8 mouse cellular contexts compared by ENCODE assay signal in genomic region chr4:43957846-43958461, GRCm38 (mm10). TPM values are rescaled to one million over a fixed set of nuclear protein-coding genes. Genes with fewer than 3 reads are reported as not detected.
DNase-seq lines count a peak whose midpoint lies in the region; ATAC-seq and TF ChIP-seq lines count a peak whose summit lies in the region.

No protein-coding gene starts in this region.

- H3K27me3 ChIP-seq in embryonic facial prominence, embryonic 12.5 days = no peaks in the 10 kb centered on the region
- H3K27me3 ChIP-seq in heart, embryonic 16.5 days (ENCODE audit: control insufficient read depth, insufficient read depth, low read length) = no peaks in the 10 kb centered on the region
- H3K27me3 ChIP-seq in limb, embryonic 12.5 days = no peaks in the 10 kb centered on the region
- 0 out of 2 replicates have a peak, but pooled peaks cover 5% of the 10 kb centered on the region for H3K27me3 ChIP-seq in midbrain, embryonic 15.5 days (replicated peaks)
- no peaks in the 10 kb centered on the region for H3K27me3 ChIP-seq in thymus, adult 2 months (ENCODE audit: control insufficient read depth, insufficient read depth, low read length)

- peak overlapping the region; percentile 95 for H3K27ac ChIP-seq in embryonic facial prominence, embryonic 12.5 days
- H3K27ac ChIP-seq in heart, embryonic 16.5 days (ENCODE audit: low read length) = peak overlapping the region; percentile 50
- H3K27ac ChIP-seq in limb, embryonic 12.5 days = peak overlapping the region; percentile 95
- peak overlapping the region; percentile 69 for H3K27ac ChIP-seq in midbrain, embryonic 15.5 days
- peak overlapping the region; percentile 16; the same call in 1 of the 2 replicates for H3K27ac ChIP-seq in thymus, adult 2 months (ENCODE audit: control insufficient read depth, insufficient read depth, low read length)

- no peaks in the 10 kb centered on the region for H3K9me3 ChIP-seq in embryonic facial prominence, embryonic 12.5 days
- no peaks in the 10 kb centered on the region for H3K9me3 ChIP-seq in heart, embryonic 16.5 days (replicated peaks; ENCODE audit: control insufficient read depth, low read length)
- no peaks in the 10 kb centered on the region for H3K9me3 ChIP-seq in limb, embryonic 12.5 days
- H3K9me3 ChIP-seq in midbrain, embryonic 15.5 days = no peaks in the 10 kb centered on the region

- no peak for TF ChIP-seq CTCF in thymus, adult 2 months (IDR thresholded peaks at IDR 0.05; ENCODE audit: borderline replicate concordance, control insufficient read depth, extremely low read depth, insufficient read depth, low read length, poor library complexity)

- no peaks in the 10 kb centered on the region for H3K36me3 ChIP-seq in embryonic facial prominence, embryonic 12.5 days
- no peaks in the 10 kb centered on the region for H3K36me3 ChIP-seq in heart, embryonic 16.5 days (ENCODE audit: control insufficient read depth, insufficient read depth)
- H3K36me3 ChIP-seq in limb, embryonic 12.5 days = no peaks in the 10 kb centered on the region
- H3K36me3 ChIP-seq in midbrain, embryonic 15.5 days (replicated peaks) = no peaks in the 10 kb centered on the region
- no peaks in the 10 kb centered on the region for H3K36me3 ChIP-seq in thymus, adult 2 months (ENCODE audit: control insufficient read depth, insufficient read depth, low read length)

- H3K4me3 ChIP-seq in embryonic facial prominence, embryonic 12.5 days = peak overlapping the region; percentile 72
- H3K4me3 ChIP-seq in heart, embryonic 16.5 days (ENCODE audit: low read length) = peak overlapping the region; percentile 66
- H3K4me3 ChIP-seq in limb, embryonic 12.5 days (replicated peaks) = peak overlapping the region; percentile 70
- peak overlapping the region; percentile 73 for H3K4me3 ChIP-seq in midbrain, embryonic 15.5 days
- H3K4me3 ChIP-seq in thymus, adult 2 months (ENCODE audit: control insufficient read depth, insufficient read depth, low read length) = peak overlapping the region; percentile 57

- peaks cover 11% of the 10 kb centered on the region for H3K4me1 ChIP-seq in embryonic facial prominence, embryonic 12.5 days
- peaks cover 13% of the 10 kb centered on the region for H3K4me1 ChIP-seq in heart, embryonic 16.5 days (ENCODE audit: control insufficient read depth, insufficient read depth, low read length)
- H3K4me1 ChIP-seq in limb, embryonic 12.5 days (replicated peaks) = peaks cover 26% of the 10 kb centered on the region
- H3K4me1 ChIP-seq in midbrain, embryonic 15.5 days = peaks cover 17% of the 10 kb centered on the region
- H3K4me1 ChIP-seq in thymus, adult 2 months (replicated peaks; ENCODE audit: control insufficient read depth, insufficient read depth, low read length) = peaks cover 20% of the 10 kb centered on the region

- peak; percentile 51 for DNase-seq in 416B (ENCODE audit: low read depth)
- peak; percentile 60 for DNase-seq in CD4-positive, CD25-positive, alpha-beta regulatory T cell, adult 2 months (ENCODE audit: low read depth, low spot score)
- peak; percentile 52 for DNase-seq in thymus, adult 2 months
- no peak for DNase-seq in cerebellum, postnatal 36 days

- no peak; the same call in 1 of the 2 replicates for TF ChIP-seq POLR2A in thymus, adult 2 months (IDR thresholded peaks at IDR 0.05; ENCODE audit: control insufficient read depth, extremely low read depth, insufficient read depth, low read length, poor library complexity)

- ATAC-seq in embryonic facial prominence, embryonic 12.5 days (ENCODE audit: insufficient number of reproducible peaks, insufficient read depth, low FRiP score, low TSS enrichment) = peak; percentile 82
- peak; percentile 44 for ATAC-seq in heart, embryonic 16.5 days (replicated peaks; ENCODE audit: extremely low read depth, insufficient read depth, low FRiP score)
- ATAC-seq in limb, embryonic 12.5 days (ENCODE audit: insufficient number of reproducible peaks, insufficient read depth, low FRiP score, low TSS enrichment, low read depth) = peak; percentile 48
- ATAC-seq in midbrain, embryonic 15.5 days (replicated peaks) = peak; percentile 84

- peak overlapping the region; percentile 67 for H3K9ac ChIP-seq in embryonic facial prominence, embryonic 12.5 days
- H3K9ac ChIP-seq in heart, embryonic 16.5 days (ENCODE audit: low read length) = peak overlapping the region; percentile 75
- peak overlapping the region; percentile 70 for H3K9ac ChIP-seq in limb, embryonic 12.5 days (replicated peaks)
- H3K9ac ChIP-seq in midbrain, embryonic 15.5 days = peak overlapping the region; percentile 74

- peak overlapping the region; percentile 90 for H3K4me2 ChIP-seq in embryonic facial prominence, embryonic 12.5 days (replicated peaks)
- H3K4me2 ChIP-seq in heart, embryonic 16.5 days (ENCODE audit: low read depth, low read length) = peak overlapping the region; percentile 95
- peak overlapping the region; percentile 76 for H3K4me2 ChIP-seq in limb, embryonic 12.5 days
- peak overlapping the region; percentile 98 for H3K4me2 ChIP-seq in midbrain, embryonic 15.5 days

- under 1% methylated on average over 26 of the region's 26 CpGs for WGBS in embryonic facial prominence, embryonic 12.5 days
- under 1% methylated on average over 26 of the region's 26 CpGs for WGBS in heart, embryonic 16.5 days
- WGBS in limb, embryonic 12.5 days = under 1% methylated on average over 26 of the region's 26 CpGs
- under 1% methylated on average over 26 of the region's 26 CpGs for WGBS in midbrain, embryonic 15.5 days
- under 1% methylated on average over 26 of the region's 26 CpGs for WGBS in thymus, adult 2 months

RNA-seq across cellular contexts. Expression of gene Glipr2, which starts 0.8 kb away (rescaled TPM):
- polyA plus RNA-seq in embryonic facial prominence, embryonic 12.5 days (2016; fragmentation: Nextera tagmentation; extraction: Ambion mirVana) = 113 and 118 TPM in 2 replicates
- 51.4 and 53.7 TPM in 2 replicates for polyA plus RNA-seq in heart, embryonic 16.5 days (2015; fragmentation: Nextera tagmentation; extraction: Ambion mirVana)
- polyA plus RNA-seq in limb, embryonic 12.5 days (2016; fragmentation: Nextera tagmentation; extraction: Ambion mirVana) = 86.2 and 89.9 TPM in 2 replicates
- polyA plus RNA-seq in midbrain, embryonic 15.5 days (2015; fragmentation: Nextera tagmentation; extraction: Ambion mirVana) = 28.6 and 29.2 TPM in 2 replicates
- polyA plus RNA-seq in thymus, adult 2 months (2012; rRNA removed) = 20.6 and 23.4 TPM in 2 replicates

RNA-seq across cellular contexts. Expression of gene Ccin, which starts 25.3 kb away (rescaled TPM):
- polyA plus RNA-seq in embryonic facial prominence, embryonic 12.5 days (2016; fragmentation: Nextera tagmentation; extraction: Ambion mirVana) = 0.11 TPM in 1 of 2 replicates, not detected in the other
- not detected in 2 replicates for polyA plus RNA-seq in heart, embryonic 16.5 days (2015; fragmentation: Nextera tagmentation; extraction: Ambion mirVana)
- not detected in 2 replicates for polyA plus RNA-seq in limb, embryonic 12.5 days (2016; fragmentation: Nextera tagmentation; extraction: Ambion mirVana)
- polyA plus RNA-seq in midbrain, embryonic 15.5 days (2015; fragmentation: Nextera tagmentation; extraction: Ambion mirVana) = not detected in 2 replicates
- polyA plus RNA-seq in thymus, adult 2 months (2012; rRNA removed) = 0.11 and 0.32 TPM in 2 replicates

RNA-seq across cellular contexts. Expression of gene Clta, which starts 46.3 kb away (rescaled TPM):
- 254 and 261 TPM in 2 replicates for polyA plus RNA-seq in embryonic facial prominence, embryonic 12.5 days (2016; fragmentation: Nextera tagmentation; extraction: Ambion mirVana)
- 134 and 150 TPM in 2 replicates for polyA plus RNA-seq in heart, embryonic 16.5 days (2015; fragmentation: Nextera tagmentation; extraction: Ambion mirVana)
- polyA plus RNA-seq in limb, embryonic 12.5 days (2016; fragmentation: Nextera tagmentation; extraction: Ambion mirVana) = 241 and 247 TPM in 2 replicates
- polyA plus RNA-seq in midbrain, embryonic 15.5 days (2015; fragmentation: Nextera tagmentation; extraction: Ambion mirVana) = 331 and 334 TPM in 2 replicates
- 184 and 193 TPM in 2 replicates for polyA plus RNA-seq in thymus, adult 2 months (2012; rRNA removed)

Comparison
In these comparisons a context has a peak if more than half of its experiments do, and no peak if none do; other contexts are left out.
1. DNase-seq: peak in 416B (single experiment), CD4-positive, CD25-positive, alpha-beta regulatory T cell, adult 2 months (single experiment) and thymus, adult 2 months (single experiment); none in cerebellum, postnatal 36 days (0 of 2).
2. H3K27ac ChIP-seq: peak in every context shown above with its lines; median percentile 95 in embryonic facial prominence, embryonic 12.5 days; 95 in limb, embryonic 12.5 days; 69 in midbrain, embryonic 15.5 days; 50 in heart, embryonic 16.5 days; 16 in thymus, adult 2 months.
3. Peak in every context shown above with its lines, with median percentiles within 50 percentile points of each other: ATAC-seq, H3K4me2 ChIP-seq, H3K4me3 ChIP-seq and H3K9ac ChIP-seq.